Mouse (Mus musculus) layer of hippocampus, adult 2 months (tissue): ENCODE results near the gene Chp1. TPM values are rescaled to one million over a fixed set of nuclear protein-coding genes. Genes with fewer than 3 reads are reported as not detected.

Source experiments
- DNase-seq, 2 experiments: peaks; one replicate each; pipeline ENCODE4 v3.0.0; 2022; ENCODE audit warnings: low spot score in 2 of 2
- H3K27ac ChIP-seq: fragments of 200-600 bp; 2 replicates; pipeline ENCODE4 v1.8.1; 2022
- H3K4me3 ChIP-seq: fragments of 200-600 bp; 2 replicates; pipeline ENCODE4 v1.8.1; 2022; ENCODE audit warnings: mild to moderate bottlenecking
- CTCF ChIP-seq: fragments of 200-600 bp; conservative IDR thresholded peaks from 2 replicates; pipeline ENCODE4 v1.8.1; 2022; ENCODE audit warnings: antibody characterized with exemption, mild to moderate bottlenecking, moderate library complexity
- total RNA-seq, 2 experiments: library from RNA; stranded (reverse); gene quantifications; 2 replicates each; pipeline ENCODE4 v1.2.3; 2021

The Chp1 gene
- total RNA-seq, 2 experiments from 2014 or later, result 155 to 157 TPM

DNA sequence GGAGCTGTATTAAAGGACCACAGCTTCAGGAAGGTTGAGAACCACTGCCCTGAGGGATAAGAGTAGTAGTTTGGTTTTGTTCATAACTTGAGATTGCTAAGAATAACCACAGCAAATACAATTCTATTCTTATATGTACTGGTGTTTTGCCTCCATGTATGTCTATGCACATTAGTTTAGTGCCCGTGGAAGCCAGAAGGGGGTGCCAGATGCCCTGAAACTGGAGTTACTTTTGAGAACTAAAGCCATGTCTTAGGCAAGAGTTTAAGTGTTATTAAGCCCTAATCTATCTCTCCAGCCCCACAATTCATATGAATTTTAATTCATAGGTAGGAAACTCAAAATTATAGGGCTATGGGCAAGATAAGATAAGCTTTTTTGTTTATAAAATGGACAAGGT lies 5.4 kb upstream of the Chp1 start:
- H3K4me3 ChIP-seq, result no peak overlapping the region
- peak; percentile 39 to 64 for DNase-seq

GRCm38 (mm10) chr2:119543656-119544055 lies 3.8 kb upstream of the Chp1 start:
- Histone ChIP-seq H3K4me3 (no peak overlapping the region), H3K27ac (no peak overlapping the region)
- TF ChIP-seq CTCF, result no peak
- no peak for DNase-seq

More for the DNA sequence above, 5.4 kb upstream of the Chp1 start:
- peak; percentile 85 for TF ChIP-seq CTCF
- H3K27ac ChIP-seq, result no peak overlapping the region

DNA sequence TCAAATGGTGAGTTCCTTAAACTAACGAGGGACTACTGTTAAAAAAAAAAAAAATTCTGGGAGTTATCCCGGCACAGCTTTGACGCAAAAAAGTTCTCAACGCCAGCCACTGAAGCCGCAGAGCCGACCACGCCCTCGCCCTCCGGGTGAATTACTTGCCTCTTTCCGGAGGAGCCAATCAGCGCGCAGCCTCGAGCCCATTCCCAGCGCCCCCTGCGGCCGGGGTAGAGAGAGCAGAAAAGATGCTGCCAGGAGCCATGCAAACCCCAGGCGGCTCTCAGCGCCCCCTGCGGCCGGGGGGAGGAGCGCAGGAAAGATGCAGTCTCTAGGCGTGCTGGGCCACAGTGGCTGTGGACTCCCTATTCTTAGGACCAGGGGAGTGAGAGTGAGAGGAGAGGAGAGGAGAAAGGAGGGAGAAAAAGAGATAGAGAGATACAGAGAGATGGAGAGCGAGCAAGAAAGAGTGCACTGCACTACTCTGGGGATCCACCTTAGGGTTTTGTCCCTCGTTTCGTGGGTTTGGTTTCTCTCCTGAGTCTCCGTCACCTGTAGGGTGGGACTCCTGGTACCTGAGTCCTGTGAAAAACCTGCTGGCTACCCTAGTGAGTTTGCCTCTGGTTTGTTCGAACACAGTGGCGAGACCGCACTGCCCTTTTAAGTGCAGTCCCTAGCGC lies 512 bp upstream of the Chp1 start:
- Histone ChIP-seq H3K27ac (peak overlapping the region; percentile 93), H3K4me3 (peak overlapping the region; percentile 69)
- DNase-seq, result peak; percentile 71 to 82
- TF ChIP-seq CTCF, result peak; percentile 92

- TF ChIP-seq CTCF, result no peak
- Histone ChIP-seq H3K27ac (peak overlapping the region; percentile 93), H3K4me3 (peak overlapping the region; percentile 69)
- DNase-seq, result no peak
These were observed 819 bp downstream of the Chp1 start for GRCm38 (mm10) chr2:119548371-119548660.

GRCm38 (mm10) chr2:119548691-119549090 lies 1.2 kb downstream of the Chp1 start:
- H3K4me3 ChIP-seq, result peak overlapping the region; percentile 69
- no peak for TF ChIP-seq CTCF
- DNase-seq, result no peak
- peak overlapping the region; percentile 93; the same call in 1 of the 2 replicates for H3K27ac ChIP-seq

GRCm38 (mm10) chr2:119549678-119550077 lies 2.2 kb downstream of the Chp1 start:
- Histone ChIP-seq H3K27ac (peak overlapping the region; percentile 0; the same call in 1 of the 2 replicates), H3K4me3 (no peak overlapping the region)
- no peak for DNase-seq
- no peak for TF ChIP-seq CTCF

- Histone ChIP-seq H3K27ac (no peak overlapping the region), H3K4me3 (no peak overlapping the region)
- DNase-seq, result no peak
- TF ChIP-seq CTCF, result no peak
These were observed 10.5 kb downstream of the Chp1 start for GRCm38 (mm10) chr2:119558039-119558438.

- Histone ChIP-seq H3K4me3 (no peak overlapping the region), H3K27ac (no peak overlapping the region)
- no peak for TF ChIP-seq CTCF
- DNase-seq, result no peak
These were observed 11.3 kb downstream of the Chp1 start for GRCm38 (mm10) chr2:119558737-119559340.

DNA sequence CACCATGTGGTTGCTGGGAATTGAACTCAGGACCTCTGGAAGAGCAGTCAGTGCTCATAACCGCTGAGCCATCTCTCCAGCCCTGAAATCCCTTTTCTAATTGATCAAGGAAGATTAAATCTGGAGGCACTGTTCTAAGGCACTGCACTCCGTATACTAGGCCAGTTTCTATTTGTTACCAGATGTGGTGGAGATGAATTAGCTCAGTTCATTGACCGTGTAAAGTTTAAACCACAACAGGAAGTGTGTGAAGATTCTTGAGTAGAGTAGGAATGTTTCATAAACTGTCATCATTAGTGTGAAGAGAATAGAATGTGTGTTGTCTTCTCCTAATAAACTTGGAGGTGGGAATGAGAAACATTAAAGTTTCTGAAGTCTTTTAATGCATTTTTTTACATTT lies 14.3 kb downstream of the Chp1 start:
- DNase-seq, result no peak
- no peak for TF ChIP-seq CTCF

DNA sequence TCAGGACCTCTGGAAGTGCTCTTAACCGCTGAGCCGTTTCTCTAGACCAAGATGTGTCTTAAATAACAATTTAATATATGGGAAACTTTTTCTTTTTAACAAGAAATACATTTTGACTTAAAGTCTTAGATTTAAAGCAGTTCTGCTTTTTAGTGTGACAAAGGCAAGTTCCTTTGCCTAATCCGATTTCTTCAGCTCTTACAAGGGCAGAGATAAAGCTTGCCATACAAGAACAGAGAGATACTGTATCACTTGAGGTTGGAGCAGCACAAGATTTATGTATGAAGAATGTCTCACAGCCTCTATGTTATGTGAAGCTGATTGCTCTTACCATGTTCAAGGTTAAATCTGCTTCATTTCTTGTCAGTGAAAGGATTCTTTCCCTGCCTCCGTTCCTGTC lies 17.8 kb downstream of the Chp1 start:
- no peak for DNase-seq
- Histone ChIP-seq H3K27ac (no peak overlapping the region), H3K4me3 (no peak overlapping the region)
- no peak for TF ChIP-seq CTCF

More for the DNA sequence above, 14.3 kb downstream of the Chp1 start:
- Histone ChIP-seq H3K4me3 (no peak overlapping the region), H3K27ac (no peak overlapping the region)

DNA sequence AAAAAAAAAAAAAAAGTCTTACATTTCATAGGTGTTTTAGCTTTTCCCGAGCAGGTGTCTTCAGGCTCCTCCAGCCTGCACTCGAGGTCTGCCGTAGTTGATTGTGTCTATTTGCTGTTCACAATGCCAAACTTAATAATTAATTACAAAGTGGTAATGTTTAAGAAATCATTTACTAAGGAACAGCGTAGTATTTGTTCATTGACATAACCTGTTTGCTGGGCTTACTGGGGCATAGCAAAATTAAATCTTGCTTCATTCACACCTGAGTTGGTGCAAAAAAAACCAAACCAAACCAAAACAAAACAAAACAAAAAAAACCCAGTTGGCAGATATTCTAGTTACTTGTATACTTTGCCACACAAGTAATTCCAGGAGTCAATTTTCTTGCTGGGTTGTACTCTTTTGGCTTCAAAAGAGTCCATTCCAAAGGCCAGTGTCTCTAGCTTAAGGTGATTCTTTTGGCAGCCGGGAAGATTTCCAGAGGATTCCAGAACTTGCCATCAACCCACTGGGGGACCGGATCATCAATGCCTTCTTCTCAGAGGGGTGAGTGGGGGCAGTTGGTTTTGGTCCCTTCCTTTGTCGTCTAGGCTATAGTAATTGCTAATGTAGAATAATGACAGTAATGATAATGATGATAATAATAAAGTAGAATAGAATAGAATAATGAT lies 18.8 kb downstream of the Chp1 start:
- Histone ChIP-seq H3K27ac (no peak overlapping the region), H3K4me3 (no peak overlapping the region)
- TF ChIP-seq CTCF, result no peak
- DNase-seq, result no peak

DNA sequence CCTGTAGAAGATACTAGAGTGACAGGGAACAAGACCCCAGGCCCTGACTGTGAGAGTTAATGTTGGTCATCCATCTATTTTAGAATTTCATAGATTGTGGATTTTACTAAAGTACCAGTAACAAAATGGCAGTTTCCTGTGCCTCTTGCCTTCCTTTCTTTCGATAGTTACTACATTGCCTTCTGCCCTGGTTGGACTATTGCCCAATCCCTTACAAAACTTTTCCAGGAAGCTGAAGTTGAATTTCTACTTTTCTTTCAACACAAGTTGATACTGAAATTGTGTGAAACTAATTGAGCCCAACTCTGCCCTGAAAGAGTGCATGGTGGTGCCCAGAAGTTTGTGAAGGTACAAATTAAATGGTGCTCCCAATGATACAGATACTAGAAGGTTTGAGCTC lies 25.0 kb downstream of the Chp1 start:
- no peak for TF ChIP-seq CTCF
- Histone ChIP-seq H3K27ac (no peak overlapping the region), H3K4me3 (no peak overlapping the region)
- no peak for DNase-seq

DNA sequence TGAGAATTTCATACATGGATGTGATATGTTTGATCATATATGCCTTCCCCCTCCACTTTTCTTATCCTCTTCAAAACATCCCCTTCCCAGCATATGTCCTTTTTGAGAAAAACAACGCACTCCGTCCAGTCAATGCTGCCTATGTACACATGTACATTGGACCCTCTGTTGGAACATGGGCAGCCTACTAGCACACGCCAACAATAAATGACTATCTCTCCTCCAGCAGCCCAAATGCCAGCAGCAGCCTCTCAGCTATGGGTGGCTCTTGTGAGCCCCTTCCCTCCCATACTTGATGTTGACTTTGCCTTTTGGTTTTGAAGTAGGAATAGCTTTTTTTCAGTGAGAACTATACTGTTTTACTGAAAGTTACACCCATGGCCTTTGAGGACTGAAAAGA lies 34.1 kb downstream of the Chp1 start:
- DNase-seq, result no peak
- H3K4me3 ChIP-seq, result no peak overlapping the region
- H3K27ac ChIP-seq, result no peak overlapping the region
- no peak for TF ChIP-seq CTCF

- TF ChIP-seq CTCF, result no peak
- H3K27ac ChIP-seq, result no peak overlapping the region
- no peak overlapping the region for H3K4me3 ChIP-seq
- DNase-seq, result no peak
These were observed 35.9 kb downstream of the Chp1 start for GRCm38 (mm10) chr2:119583439-119583838.
